Mouse (Mus musculus): ENCODE measurements around the gene C2cd3. TPM values are rescaled to one million over a fixed set of nuclear protein-coding genes. Genes with fewer than 3 reads are reported as not detected.
A peak's percentile ranks its signal among the peaks of the same experiment; 100 is the strongest.

C2cd3 gene
- polyA plus RNA-seq (2016; fragmentation: Nextera tagmentation; extraction: Ambion mirVana), result 38.9 and 39.4 TPM in 2 replicates

DNA sequence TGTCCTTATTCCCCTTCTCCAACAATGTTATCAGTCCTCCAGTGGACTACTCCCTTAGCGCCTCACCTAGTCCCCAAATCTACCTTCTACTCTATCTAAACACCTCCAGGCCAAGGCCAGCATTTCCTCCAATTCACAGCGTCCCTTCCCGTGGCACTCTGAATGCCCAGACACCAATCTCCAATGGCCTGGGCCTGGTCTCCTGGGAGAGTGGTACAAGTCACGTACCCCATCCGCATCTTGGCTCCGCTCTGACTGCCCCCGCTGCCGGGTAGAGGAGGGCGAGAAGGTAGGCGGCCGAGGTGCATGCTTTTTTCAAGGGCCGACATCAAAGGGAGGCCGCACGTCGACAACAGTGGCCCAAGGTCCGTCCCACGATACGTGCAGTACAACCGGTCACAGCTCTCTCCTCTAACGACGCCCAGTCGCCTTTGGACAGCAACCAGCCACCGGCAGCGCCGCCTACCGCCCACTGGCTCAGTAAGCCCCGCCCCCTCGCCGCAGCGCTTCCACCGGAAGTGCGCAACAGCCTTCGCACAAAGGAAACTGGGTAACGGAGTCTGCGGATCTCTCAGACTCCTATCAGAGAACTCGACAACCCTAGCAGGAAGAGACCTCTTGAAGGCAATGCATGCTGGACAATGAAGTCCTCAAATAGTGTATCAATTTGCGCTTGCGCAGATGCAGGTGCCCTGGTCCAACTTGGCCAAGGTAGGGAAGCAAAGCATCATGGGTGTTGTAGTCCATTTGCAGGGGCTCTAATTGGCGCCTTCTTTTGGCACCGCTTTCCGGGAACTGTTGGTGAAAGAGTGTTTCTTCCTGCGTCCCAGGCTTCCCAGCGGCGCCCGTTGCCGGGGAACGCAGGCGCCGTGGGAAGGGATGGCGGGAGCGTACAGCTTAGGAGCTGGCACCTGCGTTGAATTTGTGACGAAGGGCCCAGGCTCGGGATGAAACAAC lies at the start of gene C2cd3, which contains the start of gene Ppme1:
Gene C2cd3, plus strand, starts transcription at position 739 of the 957 bp plus-strand sequence.
Gene Ppme1, minus strand, starts transcription at position 813 of the 957 bp plus-strand sequence.
- peak; percentile 99 for DNase-seq (ENCODE audit: extremely low spot score, low spot score)

DNA sequence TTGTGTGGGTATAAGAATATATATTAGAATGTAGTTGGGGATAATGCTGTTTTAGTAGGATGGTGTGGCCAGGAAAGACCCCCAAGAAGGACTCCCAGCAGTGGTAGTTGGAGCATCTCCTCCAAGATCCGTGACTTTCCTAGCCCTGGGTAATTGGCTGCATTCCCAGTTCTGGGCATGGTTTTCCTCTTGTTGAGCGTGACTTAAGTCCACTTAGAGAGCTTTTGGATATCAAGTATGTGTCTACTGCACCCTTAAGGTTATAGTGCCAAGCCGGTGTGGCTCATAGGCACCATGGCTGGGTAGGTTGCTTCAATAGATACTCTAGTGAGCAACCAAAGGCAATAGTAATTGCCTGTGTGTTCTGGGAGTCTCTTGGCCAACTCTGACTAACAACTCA lies 48.3 kb upstream of the C2cd3 start:
- H3K27ac ChIP-seq, result no peak overlapping the region
- no peaks in the 10 kb centered on the region for H3K27me3 ChIP-seq (ENCODE audit: poor library complexity, severe bottlenecking)
- H3K4me1 ChIP-seq, result no peaks in the 10 kb centered on the region
- no peak for DNase-seq (ENCODE audit: extremely low spot score, low spot score)
- H3K9me3 ChIP-seq, result no peaks in the 10 kb centered on the region
- no peak overlapping the region for H3K4me3 ChIP-seq
- peaks cover 49% of the 10 kb centered on the region for H3K36me3 ChIP-seq (replicated peaks)
- WGBS, result 97% methylated on average over 3 of the region's 3 CpGs

More for the DNA sequence above, at the start of gene C2cd3, which contains the start of gene Ppme1:
- Histone ChIP-seq H3K27me3 (ENCODE audit: poor library complexity, severe bottlenecking) (no peaks in the 10 kb centered on the region), H3K4me3 (peak within 1 kb of the TSS; percentile 72), H3K36me3 (replicated peaks) (peaks cover 36% of the 10 kb centered on the region), H3K9me3 (no peaks in the 10 kb centered on the region), H3K4me1 (peaks cover 34% of the 10 kb centered on the region), H3K27ac (peak within 1 kb of the TSS; percentile 91)
- WGBS, result 0% methylated on average over 54 of the region's 54 CpGs

DNA sequence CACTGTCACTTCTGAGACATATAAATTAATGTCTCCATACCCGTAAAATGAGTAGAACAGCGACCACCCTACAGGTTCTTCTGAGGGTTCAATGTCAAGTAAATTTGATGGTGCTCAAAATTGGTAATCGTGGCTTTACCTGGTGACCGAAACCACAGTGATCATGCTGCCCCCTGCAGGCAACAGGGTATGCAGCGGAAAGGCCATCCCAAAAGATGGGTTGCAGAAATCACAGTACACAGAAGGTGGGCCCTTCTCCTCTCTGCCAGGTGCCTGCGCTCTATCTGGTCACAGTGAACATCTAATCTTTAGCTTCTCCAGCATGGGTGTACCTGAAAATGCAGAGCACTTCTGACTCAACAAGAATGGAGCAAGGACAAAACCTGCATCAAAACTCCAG lies 46.6 kb upstream of the C2cd3 start:
- DNase-seq (ENCODE audit: extremely low spot score, low spot score), result no peak
- H3K9me3 ChIP-seq, result no peaks in the 10 kb centered on the region
- no peak overlapping the region for H3K27ac ChIP-seq
- 85% methylated on average over 6 of the region's 6 CpGs for WGBS
- H3K27me3 ChIP-seq (ENCODE audit: poor library complexity, severe bottlenecking), result no peaks in the 10 kb centered on the region
- H3K36me3 ChIP-seq (replicated peaks), result peaks cover 64% of the 10 kb centered on the region
- H3K4me1 ChIP-seq, result no peaks in the 10 kb centered on the region
- no peak overlapping the region for H3K4me3 ChIP-seq

DNA sequence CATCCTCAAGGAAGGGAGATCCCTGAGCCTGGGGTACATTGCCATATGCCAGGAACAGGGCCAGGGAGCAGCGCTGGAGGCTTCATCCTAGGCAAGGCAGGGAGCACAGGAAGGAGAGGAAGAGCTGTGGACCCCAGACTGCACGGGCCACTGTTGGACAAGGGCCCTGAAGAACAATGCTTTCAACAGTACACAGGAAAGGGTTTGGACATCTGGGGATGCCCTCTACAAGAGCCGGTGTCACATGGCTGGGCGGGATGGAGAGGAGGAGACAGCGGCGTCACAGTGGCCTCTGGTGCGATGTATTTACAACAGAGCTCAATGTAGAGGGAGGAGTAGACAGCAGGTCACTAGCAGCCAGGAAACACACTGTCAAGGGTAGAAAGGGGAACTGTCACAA lies 44.5 kb upstream of the C2cd3 start:
- H3K4me1 ChIP-seq, result no peaks in the 10 kb centered on the region
- 94% methylated on average over 7 of the region's 7 CpGs for whole genome bisulfite sequencing
- peaks cover 85% of the 10 kb centered on the region for H3K36me3 ChIP-seq (replicated peaks)
- no peaks in the 10 kb centered on the region for H3K27me3 ChIP-seq (ENCODE audit: poor library complexity, severe bottlenecking)
- H3K27ac ChIP-seq, result no peak overlapping the region
- no peak for DNase-seq (ENCODE audit: extremely low spot score, low spot score)
- H3K4me3 ChIP-seq, result no peak overlapping the region
- no peaks in the 10 kb centered on the region for H3K9me3 ChIP-seq

DNA sequence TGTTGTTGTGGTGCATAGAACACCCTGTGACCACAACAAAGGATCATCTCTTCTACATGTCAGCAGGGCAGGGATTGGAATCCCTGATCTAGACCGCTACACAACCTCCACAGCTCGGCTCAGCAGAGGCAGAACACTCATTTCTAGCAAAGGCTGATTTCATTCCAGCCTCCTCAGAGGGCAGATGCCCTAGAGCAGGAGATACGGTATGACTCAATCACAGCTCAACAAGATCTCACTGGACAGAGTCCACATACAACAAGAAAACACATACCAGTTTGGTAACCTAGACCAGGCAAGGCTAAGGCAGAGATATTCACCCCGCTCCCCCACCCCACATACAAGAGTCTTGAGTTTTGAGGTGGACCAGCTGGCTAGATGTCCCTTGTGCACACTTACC lies 43.4 kb upstream of the C2cd3 start:
- H3K36me3 ChIP-seq (replicated peaks), result peaks cover 96% of the 10 kb centered on the region
- 94% methylated on average over 4 of the region's 4 CpGs for WGBS
- no peak for DNase-seq (ENCODE audit: extremely low spot score, low spot score)
- H3K27me3 ChIP-seq (ENCODE audit: poor library complexity, severe bottlenecking), result no peaks in the 10 kb centered on the region
- H3K9me3 ChIP-seq, result no peaks in the 10 kb centered on the region
- H3K27ac ChIP-seq, result no peak overlapping the region
- H3K4me3 ChIP-seq, result no peak overlapping the region
- no peaks in the 10 kb centered on the region for H3K4me1 ChIP-seq

DNA sequence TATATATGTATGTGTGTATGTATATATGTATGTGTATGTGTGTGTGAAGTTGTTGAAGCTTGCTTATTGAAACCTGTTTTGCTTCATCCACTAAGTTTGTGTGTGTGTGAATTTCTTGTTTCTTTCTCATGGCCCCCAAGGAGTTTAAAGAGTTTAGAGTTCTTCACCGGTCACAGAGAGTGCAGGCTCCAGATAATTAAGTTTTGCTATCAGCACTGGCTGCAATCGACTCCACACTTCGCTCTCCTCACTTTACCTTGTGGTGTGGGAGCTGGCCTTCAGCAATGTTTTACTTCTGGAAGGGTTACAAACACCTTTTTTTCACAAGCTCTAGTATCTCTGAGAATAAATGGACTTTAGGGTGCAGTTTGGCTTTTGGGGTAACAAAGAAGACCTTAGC lies 40.8 kb upstream of the C2cd3 start:
- Histone ChIP-seq H3K9me3 (no peaks in the 10 kb centered on the region), H3K27ac (no peak overlapping the region), H3K27me3 (ENCODE audit: poor library complexity, severe bottlenecking) (no peaks in the 10 kb centered on the region), H3K36me3 (replicated peaks) (peaks cover 98% of the 10 kb centered on the region), H3K4me3 (no peak overlapping the region), H3K4me1 (no peaks in the 10 kb centered on the region)
- DNase-seq (ENCODE audit: extremely low spot score, low spot score), result no peak
- WGBS, result 97% methylated on average over 3 of the region's 3 CpGs

DNA sequence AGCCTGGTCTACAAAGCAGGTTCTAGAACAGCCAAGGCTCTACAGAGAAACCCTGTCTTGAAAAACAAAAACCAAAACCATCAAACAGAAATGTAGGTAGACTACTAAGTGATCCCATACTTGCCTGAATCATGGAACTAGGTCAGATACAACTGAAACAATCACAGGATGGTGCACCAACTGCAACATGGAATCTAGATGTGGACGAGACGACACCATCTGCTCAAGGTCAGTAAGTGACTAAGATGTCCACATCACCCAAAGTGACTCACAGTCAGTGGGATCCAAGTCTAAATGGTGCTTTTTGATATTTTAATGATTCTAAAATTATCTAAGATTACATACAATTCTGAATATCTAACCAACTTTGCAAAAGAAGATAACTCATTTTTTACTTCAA lies 36.1 kb upstream of the C2cd3 start:
- Histone ChIP-seq H3K36me3 (replicated peaks) (peaks cover 96% of the 10 kb centered on the region), H3K9me3 (no peaks in the 10 kb centered on the region), H3K4me1 (no peaks in the 10 kb centered on the region), H3K27me3 (ENCODE audit: poor library complexity, severe bottlenecking) (no peaks in the 10 kb centered on the region), H3K4me3 (no peak overlapping the region), H3K27ac (no peak overlapping the region)
- DNase-seq (ENCODE audit: extremely low spot score, low spot score), result no peak
- 96% methylated on average over 2 of the region's 2 CpGs for WGBS

DNA sequence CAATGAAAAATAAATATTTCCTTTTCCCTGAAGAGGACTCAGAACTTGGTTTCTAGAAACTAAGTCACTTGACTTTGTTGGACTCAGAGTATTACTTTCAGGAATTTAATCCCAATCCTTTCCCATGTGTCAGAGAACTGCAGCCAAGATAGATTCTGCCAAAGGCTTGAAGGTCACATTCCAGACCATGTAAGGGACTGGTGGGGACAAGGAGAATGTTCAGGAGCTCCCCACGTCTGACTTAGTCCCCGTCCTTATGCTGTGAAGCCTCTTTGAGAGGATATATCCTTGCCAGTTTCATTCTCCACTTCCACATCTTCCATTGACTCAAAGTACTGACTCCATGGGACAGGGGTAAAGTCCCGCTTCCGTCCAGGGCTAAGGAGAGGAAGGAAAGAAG lies 17.0 kb upstream of the C2cd3 start:
- no peaks in the 10 kb centered on the region for H3K9me3 ChIP-seq
- WGBS, result 85% methylated on average over 4 of the region's 4 CpGs
- no peaks in the 10 kb centered on the region for H3K27me3 ChIP-seq (ENCODE audit: poor library complexity, severe bottlenecking)
- no peak overlapping the region for H3K4me3 ChIP-seq
- H3K4me1 ChIP-seq, result no peaks in the 10 kb centered on the region
- DNase-seq (ENCODE audit: extremely low spot score, low spot score), result no peak
- H3K36me3 ChIP-seq (replicated peaks), result peaks cover 42% of the 10 kb centered on the region
- H3K27ac ChIP-seq, result no peak overlapping the region

DNA sequence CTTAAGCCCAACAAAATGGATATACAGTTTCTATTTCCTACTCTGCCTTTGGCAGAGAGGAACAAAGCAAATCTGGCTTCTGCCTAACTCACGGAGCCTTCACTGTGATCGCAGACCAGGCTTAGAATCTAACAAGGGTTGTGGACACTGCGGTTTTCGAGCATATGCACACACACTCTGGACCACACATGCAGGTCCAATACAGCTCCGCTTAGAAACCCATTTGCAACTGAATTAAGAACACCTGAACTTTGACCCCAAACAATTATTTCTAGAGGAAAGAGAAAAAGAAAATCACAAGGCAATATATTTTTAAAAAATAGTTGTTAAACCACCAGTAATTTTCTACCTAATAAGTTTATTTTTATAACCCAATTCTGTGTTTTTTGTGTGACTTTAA lies 15.7 kb upstream of the C2cd3 start:
- no peaks in the 10 kb centered on the region for H3K27me3 ChIP-seq (ENCODE audit: poor library complexity, severe bottlenecking)
- no peak overlapping the region for H3K4me3 ChIP-seq
- WGBS, result 86% methylated on average over 5 of the region's 5 CpGs
- no peak for DNase-seq (ENCODE audit: extremely low spot score, low spot score)
- peaks cover 42% of the 10 kb centered on the region for H3K36me3 ChIP-seq (replicated peaks)
- no peaks in the 10 kb centered on the region for H3K4me1 ChIP-seq
- H3K27ac ChIP-seq, result no peak overlapping the region
- no peaks in the 10 kb centered on the region for H3K9me3 ChIP-seq

DNA sequence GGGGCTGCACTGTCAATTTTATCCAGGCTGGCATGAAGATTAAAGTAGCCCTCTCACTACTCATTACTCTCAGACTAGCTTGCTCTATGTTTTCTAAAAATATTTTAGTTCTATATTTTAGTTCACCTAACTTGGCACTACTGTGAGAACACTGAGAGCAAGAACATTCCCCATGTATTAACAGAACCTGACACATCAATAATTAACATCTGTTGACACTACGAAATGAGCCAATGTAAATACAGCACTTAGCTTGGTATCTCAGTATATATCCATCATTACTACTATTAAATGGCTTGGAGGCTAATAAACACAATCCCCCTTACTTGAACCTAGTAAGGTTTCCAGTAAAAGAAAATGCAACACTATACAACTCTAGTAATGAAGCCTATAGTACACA lies 15.3 kb upstream of the C2cd3 start:
- no peak overlapping the region for H3K27ac ChIP-seq
- WGBS, result 96% methylated on average over 1 of the region's 1 CpGs
- no peaks in the 10 kb centered on the region for H3K27me3 ChIP-seq (ENCODE audit: poor library complexity, severe bottlenecking)
- no peak overlapping the region for H3K4me3 ChIP-seq
- no peaks in the 10 kb centered on the region for H3K4me1 ChIP-seq
- DNase-seq (ENCODE audit: extremely low spot score, low spot score), result no peak
- no peaks in the 10 kb centered on the region for H3K9me3 ChIP-seq
- H3K36me3 ChIP-seq (replicated peaks), result peaks cover 38% of the 10 kb centered on the region

DNA sequence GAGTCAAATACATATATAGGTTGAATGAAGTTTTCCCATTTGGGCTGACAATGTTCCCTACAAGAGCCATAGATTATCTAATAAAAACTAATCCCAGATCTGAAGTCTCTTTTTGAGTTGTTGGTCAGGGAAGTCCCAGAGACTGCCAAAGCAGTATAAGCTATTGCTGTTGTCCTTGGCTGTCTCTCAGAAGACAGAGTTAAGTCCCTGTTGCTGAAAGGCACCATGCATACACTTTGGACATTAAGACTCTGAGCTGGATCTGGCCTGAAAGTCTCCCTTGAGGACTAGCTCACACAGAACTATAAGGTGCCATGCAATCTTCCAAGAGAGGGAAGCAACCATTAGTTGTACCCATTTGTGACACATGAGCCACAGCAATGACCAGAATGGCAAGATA lies 14.2 kb upstream of the C2cd3 start:
- no peak overlapping the region for H3K4me3 ChIP-seq
- H3K27ac ChIP-seq, result no peak overlapping the region
- DNase-seq (ENCODE audit: extremely low spot score, low spot score), result no peak
- H3K4me1 ChIP-seq, result no peaks in the 10 kb centered on the region
- peaks cover 29% of the 10 kb centered on the region for H3K36me3 ChIP-seq (replicated peaks)
- H3K27me3 ChIP-seq (ENCODE audit: poor library complexity, severe bottlenecking), result no peaks in the 10 kb centered on the region
- no peaks in the 10 kb centered on the region for H3K9me3 ChIP-seq

DNA sequence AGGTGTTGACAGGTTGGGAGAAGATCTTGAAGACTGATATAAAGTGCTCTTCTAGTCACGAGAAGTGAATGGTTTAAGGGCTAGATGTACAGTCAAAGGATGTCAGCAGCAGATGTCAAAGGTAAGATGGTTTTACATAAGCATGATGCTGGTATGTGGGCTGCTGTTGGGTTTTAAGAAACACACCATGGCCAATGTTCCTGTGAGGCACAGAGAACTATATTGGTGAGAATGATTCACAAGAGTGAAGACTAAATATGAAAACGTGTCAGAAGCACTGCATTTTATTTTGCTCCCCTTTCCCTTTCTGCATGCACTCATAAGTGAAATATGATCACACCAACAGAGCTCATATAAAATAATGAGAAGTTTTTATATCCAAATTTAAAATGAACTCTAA lies 8.9 kb upstream of the C2cd3 start:
- no peaks in the 10 kb centered on the region for H3K9me3 ChIP-seq
- 95% methylated on average over 2 of the region's 2 CpGs for WGBS
- no peak overlapping the region for H3K4me3 ChIP-seq
- H3K36me3 ChIP-seq (replicated peaks), result peaks cover 29% of the 10 kb centered on the region
- H3K4me1 ChIP-seq, result peaks cover 11% of the 10 kb centered on the region
- no peak overlapping the region for H3K27ac ChIP-seq
- H3K27me3 ChIP-seq (ENCODE audit: poor library complexity, severe bottlenecking), result no peaks in the 10 kb centered on the region
- DNase-seq (ENCODE audit: extremely low spot score, low spot score), result no peak

DNA sequence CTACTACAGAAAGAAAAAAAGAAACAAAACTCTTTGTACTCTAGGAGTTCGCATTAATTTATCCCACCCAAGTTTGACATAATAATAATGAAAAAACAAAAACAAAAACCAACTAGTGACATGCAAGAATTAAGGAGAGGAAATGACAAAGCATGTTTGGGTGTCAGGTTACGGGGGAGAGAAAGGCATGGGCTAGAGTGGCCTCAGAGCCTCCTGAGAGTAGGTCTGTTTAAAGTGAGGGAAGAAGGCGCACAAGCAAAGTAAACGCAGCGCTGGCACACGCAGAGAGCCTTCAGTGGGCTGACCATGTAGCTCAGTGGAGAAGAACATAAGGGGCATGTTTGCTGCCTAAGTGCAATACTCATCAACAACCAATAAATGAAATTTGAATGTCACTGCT lies 7.1 kb upstream of the C2cd3 start:
- H3K4me1 ChIP-seq, result peaks cover 23% of the 10 kb centered on the region
- WGBS, result 59% methylated on average over 6 of the region's 6 CpGs
- H3K27ac ChIP-seq, result no peak overlapping the region
- DNase-seq (ENCODE audit: extremely low spot score, low spot score), result no peak
- no peaks in the 10 kb centered on the region for H3K27me3 ChIP-seq (ENCODE audit: poor library complexity, severe bottlenecking)
- H3K36me3 ChIP-seq (replicated peaks), result peaks cover 34% of the 10 kb centered on the region
- H3K9me3 ChIP-seq, result no peaks in the 10 kb centered on the region
- no peak overlapping the region for H3K4me3 ChIP-seq

All from forebrain, embryonic 10.5 days (tissue).